Mouse (Mus musculus) cerebellum, adult 9-11 months (tissue): ENCODE results near the gene Pdlim7.
A peak's percentile ranks its signal among the peaks of the same experiment; 100 is the strongest.

ENCODE experiments used
- DNase-seq: peaks from one replicate; pipeline ENCODE4 v3.0.0; 2022

The Pdlim7 gene

DNA sequence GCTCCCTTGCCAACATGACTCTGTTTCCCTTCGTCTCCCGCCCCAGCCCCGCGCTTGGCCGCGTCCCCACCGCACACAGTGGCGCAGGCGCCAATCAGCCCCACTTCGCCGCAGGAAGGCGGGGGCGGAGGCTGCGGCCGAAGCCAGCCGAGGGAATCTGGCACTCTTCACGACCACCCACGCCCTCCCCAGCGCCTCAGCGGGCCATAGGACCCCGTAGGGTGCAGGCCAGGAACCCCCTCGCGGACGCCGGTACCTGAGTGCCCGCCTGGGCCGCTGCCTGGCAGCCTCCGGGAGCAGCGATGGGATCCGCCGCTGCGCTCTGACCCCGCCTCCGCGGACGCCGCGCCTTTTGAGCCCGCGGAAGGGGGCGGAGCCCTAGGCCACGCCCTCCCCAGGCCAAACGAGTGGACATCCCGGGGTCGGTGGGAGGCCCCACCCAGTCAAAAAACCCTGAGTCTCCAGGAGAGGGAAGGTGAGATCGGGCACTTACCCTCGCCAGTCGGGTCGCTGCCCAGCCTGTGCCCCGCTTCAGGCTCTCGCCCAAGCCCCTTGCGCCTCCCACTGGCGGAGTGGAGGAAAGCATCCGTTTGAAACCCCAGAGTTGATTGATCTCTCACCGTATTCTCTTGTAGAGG lies at the start of gene Pdlim7:
Gene Pdlim7 (minus strand): TSS at position 566 of the 638 bp plus-strand sequence.
- DNase-seq = peak; percentile 91

DNA sequence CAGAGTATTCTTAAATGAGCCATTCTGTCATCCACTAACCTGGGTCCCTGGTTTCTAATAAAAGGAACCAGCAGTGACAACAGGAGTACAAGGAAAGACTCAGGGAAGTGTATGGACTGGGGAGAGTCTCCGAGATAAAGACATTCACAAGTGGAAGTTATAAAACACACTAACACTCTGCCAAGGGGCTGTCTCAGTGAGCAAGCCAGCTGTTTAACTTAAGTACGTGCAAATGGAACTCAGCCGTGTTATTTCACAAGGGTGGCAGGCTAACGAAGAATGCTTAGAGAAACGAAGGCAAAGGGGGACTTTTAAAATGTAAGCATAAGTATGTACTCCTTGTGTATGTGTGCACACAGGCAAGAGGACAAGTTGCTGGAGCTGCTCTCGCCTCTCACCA lies 44.0 kb upstream of the Pdlim7 start:
- no peak for DNase-seq

- no peak for DNase-seq
Measured at GRCm38 (mm10) chr13:55555921-55556320, 42.4 kb upstream of the Pdlim7 start.

GRCm38 (mm10) chr13:55549061-55549460 lies 35.6 kb upstream of the Pdlim7 start:
- no peak for DNase-seq

GRCm38 (mm10) chr13:55548426-55548825 lies 35.0 kb upstream of the Pdlim7 start:
- no peak for DNase-seq

DNA sequence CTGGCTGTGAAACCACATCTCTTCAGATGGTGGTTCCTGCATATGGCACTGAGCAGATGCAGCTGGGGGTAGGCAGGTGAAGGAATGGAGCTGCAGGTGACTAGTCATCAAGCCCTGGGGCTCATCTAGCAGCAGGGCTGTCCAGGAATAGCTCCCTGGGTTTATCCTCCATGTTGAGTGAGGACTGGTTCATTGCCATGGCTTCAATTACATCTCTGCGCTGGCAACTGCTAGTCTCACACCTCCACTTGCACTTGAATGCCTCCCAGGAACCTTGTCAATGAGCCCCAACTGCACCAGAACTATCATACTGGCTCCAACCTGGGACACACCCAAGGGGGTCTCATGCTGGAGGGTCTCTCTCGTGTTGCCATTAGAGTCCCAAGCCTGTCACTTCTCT lies 34.4 kb upstream of the Pdlim7 start:
- DNase-seq = no peak

DNA sequence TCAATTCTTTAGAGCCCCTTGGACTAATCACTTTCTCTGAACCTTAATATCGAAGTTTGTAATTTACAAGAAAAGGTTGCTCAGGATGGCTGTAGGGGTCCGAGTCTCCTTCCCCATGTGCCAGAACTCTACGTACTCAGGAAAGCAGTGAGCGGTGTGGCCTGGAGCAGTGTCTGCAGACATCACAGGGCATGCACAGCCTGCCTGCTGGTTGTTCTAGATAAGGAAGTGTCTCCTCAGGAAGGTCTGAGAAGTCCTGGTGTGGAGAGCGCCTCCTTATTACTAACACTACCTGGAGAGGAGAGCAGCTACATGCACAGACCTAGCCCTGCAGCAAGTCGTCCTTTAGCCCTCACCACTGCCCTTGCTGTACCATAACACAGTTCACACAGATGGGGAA lies 31.3 kb upstream of the Pdlim7 start:
- no peak for DNase-seq

DNA sequence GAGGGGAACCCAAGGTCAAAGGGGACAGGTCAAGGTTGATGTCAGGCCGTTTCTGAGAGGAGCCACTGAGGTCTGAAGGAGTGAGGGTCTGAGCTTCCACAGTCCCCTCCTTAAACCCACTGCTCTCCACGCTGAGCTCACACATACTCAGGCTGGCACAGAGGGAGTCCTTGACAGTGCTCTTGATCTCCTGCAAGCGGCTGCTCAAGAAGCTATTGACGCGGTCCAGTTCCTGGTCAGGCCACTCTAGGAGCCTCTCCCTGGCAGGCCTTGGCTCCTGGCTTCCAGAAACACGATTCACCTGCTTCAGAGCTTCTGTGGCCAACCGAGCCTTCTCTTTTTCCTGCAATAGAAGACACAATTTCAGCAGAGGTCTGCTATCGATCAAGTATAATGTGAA lies 30.0 kb upstream of the Pdlim7 start:
- no peak for DNase-seq

DNA sequence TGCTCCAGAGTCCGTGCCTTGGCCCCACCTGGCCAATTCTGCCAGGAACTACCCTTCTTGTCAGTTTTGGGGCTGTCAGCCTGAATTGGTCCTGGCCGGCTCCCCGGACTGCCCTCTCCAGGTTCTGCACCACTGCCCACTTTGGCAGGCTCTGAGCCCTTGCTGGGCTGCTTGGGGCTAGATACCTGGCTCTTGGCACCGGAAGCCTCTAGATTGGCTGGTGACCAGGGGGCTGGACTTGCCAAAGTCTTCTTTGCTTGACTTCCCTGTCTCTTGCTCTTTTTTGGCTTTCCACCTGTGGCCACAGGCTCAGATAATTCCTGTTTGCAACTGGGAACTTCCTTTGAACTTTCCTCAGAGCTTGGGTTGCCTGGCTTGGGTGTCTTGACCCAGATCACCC lies 29.4 kb upstream of the Pdlim7 start:
- peak; percentile 43 for DNase-seq

GRCm38 (mm10) chr13:55540933-55541332 lies 27.5 kb upstream of the Pdlim7 start:
- no peak for DNase-seq

DNA sequence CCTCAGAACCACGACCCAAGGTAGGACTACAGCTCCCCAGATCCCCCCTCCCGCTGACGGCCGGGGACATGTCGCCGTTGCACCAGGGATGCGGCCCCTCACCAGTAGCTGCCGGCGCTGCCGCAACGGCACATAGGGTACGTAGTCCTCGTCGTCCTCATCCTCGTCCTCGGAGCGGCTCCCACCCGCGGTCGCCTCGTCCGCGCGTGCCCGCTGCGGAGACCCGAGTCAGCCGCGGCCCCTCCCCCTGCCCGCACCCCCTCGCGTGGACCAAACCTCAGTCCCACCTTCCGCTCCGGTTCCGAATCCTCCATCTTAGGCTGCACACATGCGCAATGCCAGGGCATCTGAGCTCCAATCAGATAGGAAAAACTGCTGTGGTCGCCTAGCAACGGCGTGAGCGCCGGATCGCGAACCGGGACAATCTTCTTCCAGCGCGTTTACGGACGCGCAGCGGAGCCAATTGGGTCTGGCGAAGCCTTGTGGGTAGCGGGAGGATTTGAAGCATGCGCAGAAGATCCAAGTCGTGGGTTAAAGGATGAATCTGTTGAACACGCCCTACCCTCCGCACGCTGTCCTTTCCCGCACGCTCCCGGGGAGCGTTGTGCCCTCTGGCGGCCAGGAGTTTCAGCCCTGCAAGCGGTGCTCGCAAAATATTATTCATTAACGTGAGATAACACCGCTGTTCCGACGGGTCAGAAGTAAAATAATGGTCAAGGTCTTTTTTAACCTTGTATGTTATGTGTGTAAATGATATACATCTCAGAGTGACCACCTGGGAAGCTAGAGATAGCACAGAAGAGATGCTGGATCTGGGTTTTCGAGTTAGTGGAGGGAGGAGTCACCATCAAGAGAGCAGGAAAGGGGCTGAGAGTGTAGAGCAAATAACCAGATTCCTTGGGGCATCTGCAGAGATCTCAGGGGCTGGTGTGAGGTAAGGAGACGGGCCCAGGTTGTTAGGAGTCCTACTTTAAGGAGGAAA lies 23.0 kb upstream of the Pdlim7 start, which contains the start of gene Ddx41:
Gene Ddx41 (minus strand): TSS at position 465 of the 982 bp plus-strand sequence.
- DNase-seq = peak; percentile 100

DNA sequence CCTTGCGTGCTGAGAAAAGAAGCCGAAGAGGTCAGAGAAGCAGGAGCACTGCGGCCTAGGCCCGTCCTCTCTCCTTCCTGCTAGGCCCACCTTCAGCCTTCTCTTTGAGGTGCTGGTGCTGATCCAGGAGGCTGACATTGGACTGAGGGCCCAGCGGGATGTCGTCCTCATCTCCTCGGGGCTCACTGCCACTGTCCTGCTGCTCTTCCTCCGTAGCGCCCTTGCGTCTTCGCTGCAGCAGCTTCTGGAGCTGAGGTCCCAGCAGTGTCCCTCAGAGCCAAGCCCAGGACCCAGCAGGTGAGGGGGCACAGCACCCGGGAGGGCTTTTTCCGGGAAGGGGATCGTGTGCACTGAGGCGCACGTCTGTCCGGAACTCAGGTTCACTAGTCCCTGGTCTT lies 22.3 kb upstream of the Pdlim7 start:
- DNase-seq = no peak

- DNase-seq = peak; percentile 55
Measured at GRCm38 (mm10) chr13:55535191-55535590, 21.7 kb upstream of the Pdlim7 start.

- DNase-seq = no peak
Measured at GRCm38 (mm10) chr13:55529198-55529915, 15.9 kb upstream of the Pdlim7 start, which contains the start of gene Dok3. Gene Dok3 (minus strand): TSS chr13:55529296.

- DNase-seq = no peak
Measured at GRCm38 (mm10) chr13:55527834-55528772, 14.6 kb upstream of the Pdlim7 start.

DNA sequence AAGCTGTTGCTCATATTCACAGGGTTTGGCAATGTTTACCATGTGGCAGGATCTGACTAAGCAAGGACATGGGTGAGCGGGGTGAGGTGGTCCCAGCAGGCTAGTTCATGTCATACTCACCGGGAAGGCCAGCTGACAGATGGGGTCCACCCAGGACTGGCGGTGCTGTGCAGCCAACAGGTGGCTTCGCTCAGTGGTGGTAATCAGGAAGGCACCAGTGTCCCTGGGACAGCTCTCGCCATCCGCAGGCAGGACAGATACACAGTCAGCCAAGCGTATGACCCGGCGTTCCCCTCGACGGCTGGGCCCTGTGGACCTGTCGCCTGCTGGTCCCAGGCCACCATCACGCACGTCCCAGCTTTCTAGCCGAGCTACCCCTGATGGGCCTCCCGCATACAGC lies 13.7 kb upstream of the Pdlim7 start:
- DNase-seq = no peak

DNA sequence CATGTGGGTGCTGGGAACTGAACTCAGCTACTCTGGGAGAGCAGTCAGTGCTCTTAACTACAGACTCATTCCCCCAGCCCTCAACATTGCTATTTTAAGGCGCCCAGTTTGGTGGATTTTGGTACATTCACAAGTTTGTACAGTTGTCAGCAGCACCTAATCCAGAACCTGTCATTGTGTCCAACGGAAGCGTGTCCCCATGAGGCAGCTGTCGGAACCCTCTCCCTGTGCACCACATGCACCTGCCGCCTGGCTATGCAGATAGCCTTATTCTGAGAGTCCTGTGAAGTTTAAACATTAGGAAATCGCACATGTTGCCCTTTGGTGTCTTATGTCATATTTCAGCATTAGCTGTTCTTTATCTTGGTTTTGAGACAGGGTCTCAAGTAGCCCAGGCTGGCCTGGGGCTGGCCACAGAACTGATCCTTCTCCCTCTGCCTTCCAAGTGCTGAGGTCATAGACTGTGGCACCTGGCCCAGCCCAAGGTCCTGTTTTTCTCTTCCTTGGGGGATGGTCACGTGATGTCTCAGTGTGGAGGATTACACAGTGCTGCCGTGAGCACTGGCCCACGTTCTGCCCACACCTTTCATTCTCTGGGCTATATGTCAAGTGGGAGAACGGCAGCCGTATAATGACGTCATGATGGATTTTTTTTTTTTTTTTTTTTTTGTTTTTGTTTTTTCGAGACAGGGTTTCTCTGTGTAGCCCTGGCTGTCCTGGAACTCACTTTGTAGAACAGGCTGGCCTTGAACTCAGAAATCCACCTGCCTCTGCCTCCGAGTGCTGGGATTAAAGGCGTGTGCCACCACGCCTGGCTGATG lies 12.5 kb upstream of the Pdlim7 start:
- no peak for DNase-seq

- DNase-seq = no peak
Measured at GRCm38 (mm10) chr13:55523951-55524600, 10.6 kb upstream of the Pdlim7 start.

DNA sequence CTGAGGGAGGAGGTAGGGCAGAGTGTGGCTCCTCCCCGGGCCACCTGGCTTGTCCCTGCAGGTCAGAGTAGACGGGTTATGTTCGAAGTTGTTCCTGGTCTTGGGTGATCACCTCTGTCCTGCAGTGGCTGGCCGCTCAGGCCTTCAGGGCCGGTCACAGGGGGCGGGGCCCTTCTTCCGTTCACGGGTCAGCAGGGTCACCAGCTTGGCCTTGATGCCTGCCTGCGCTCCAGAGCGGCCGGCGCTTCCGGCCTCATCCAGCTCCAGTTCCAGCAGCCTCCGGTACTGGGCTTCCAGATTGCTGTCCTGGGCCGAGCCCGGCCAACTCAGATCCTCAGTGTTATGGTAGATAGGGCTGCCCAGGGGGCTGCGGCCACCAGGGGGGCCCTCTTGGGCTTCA lies 9.8 kb upstream of the Pdlim7 start:
- no peak for DNase-seq

- no peak for DNase-seq
Measured at GRCm38 (mm10) chr13:55522730-55523129, 9.3 kb upstream of the Pdlim7 start.

DNA sequence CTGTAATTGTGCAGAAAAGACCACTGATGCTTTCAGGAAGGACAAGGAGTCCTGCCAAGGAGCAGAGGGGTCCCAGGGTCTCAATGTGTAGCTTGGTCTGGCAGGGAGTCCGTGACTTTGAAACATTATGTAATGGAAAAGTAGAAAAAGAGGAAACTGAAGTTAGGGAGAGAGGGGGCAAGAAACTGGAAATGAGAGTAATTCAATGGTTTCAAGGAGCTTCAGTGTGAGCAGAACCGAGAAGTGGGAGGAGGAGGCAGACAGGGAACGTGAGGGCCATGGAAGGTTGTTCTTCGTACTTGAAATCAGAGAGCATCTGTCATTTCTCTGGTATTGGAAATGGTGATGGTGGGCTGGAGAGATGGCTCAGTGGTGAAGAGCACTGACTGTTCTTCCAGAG lies 6.1 kb upstream of the Pdlim7 start:
- DNase-seq = no peak
